Mouse (Mus musculus) ES-Bruce4 (cell line): ENCODE data around the gene Lamp1.

Source experiments
- EP300 ChIP-seq: IDR thresholded peaks from 2 replicates; pipeline ENCODE4 v1.6.1; 2011; ENCODE audit warnings: low read depth, low read length; ENCODE audit not compliant: insufficient read depth
- POLR2A ChIP-seq: IDR thresholded peaks from one replicate; pipeline ENCODE4 v1.8.1; 2011; ENCODE audit warnings: low read length; ENCODE audit not compliant: insufficient read depth

- no peak for TF ChIP-seq POLR2A
- TF ChIP-seq EP300: no peak
Measured at GRCm38 (mm10) chr8:13109416-13109960, 49.5 kb upstream of the Lamp1 start.
